8 mouse cellular contexts compared by ENCODE assay signal in genomic region chr14:121437026-121437425, GRCm38 (mm10). TPM values are rescaled to one million over a fixed set of nuclear protein-coding genes. Genes with fewer than 3 reads are reported as not detected.
DNase-seq lines count a peak whose midpoint lies in the region; ATAC-seq lines count a peak whose summit lies in the region.

No protein-coding gene starts in this region.

- H3K36me3 ChIP-seq in forebrain, embryonic 12.5 days (replicated peaks): no peaks in the 10 kb centered on the region
- no peaks in the 10 kb centered on the region for H3K36me3 ChIP-seq in hindbrain, embryonic 12.5 days

- peaks cover 6% of the 10 kb centered on the region; the same call in 1 of the 2 replicates for H3K4me1 ChIP-seq in forebrain, embryonic 12.5 days
- H3K4me1 ChIP-seq in hindbrain, embryonic 12.5 days: no peaks in the 10 kb centered on the region

- WGBS in forebrain, embryonic 12.5 days: 92% methylated on average over 6 of the region's 6 CpGs
- 84% methylated on average over 6 of the region's 6 CpGs for WGBS in hindbrain, embryonic 12.5 days

- no peak overlapping the region for H3K4me2 ChIP-seq in forebrain, embryonic 12.5 days
- H3K4me2 ChIP-seq in hindbrain, embryonic 12.5 days (replicated peaks): no peak overlapping the region

- H3K9me3 ChIP-seq in forebrain, embryonic 12.5 days: no peaks in the 10 kb centered on the region
- H3K9me3 ChIP-seq in hindbrain, embryonic 12.5 days (replicated peaks): no peaks in the 10 kb centered on the region

- no peak overlapping the region for H3K9ac ChIP-seq in forebrain, embryonic 12.5 days
- no peak overlapping the region for H3K9ac ChIP-seq in hindbrain, embryonic 12.5 days

- H3K27ac ChIP-seq in forebrain, embryonic 12.5 days: no peak overlapping the region
- H3K27ac ChIP-seq in hindbrain, embryonic 12.5 days: no peak overlapping the region

- DNase-seq in adipocyte (ENCODE audit: low spot score): peak; percentile 88
- DNase-seq in heart, postnatal 36 days: peak; percentile 76 to 77
- DNase-seq in lung, postnatal 14 days: peak; percentile 67
- DNase-seq in cerebellum, adult 9-11 months: no peak
- no peak for DNase-seq in cerebellum, adult 8-10 months

- peak; percentile 77 for ATAC-seq in erythroid progenitor cell, adult 5-6 weeks (replicated peaks; ENCODE audit: low FRiP score, poor library complexity, severe bottlenecking)
- no peak for ATAC-seq in forebrain, embryonic 12.5 days (ENCODE audit: low FRiP score)
- no peak for ATAC-seq in hindbrain, embryonic 12.5 days (ENCODE audit: low FRiP score)

- no peak overlapping the region for H3K4me3 ChIP-seq in forebrain, embryonic 12.5 days (replicated peaks)
- no peak overlapping the region for H3K4me3 ChIP-seq in hindbrain, embryonic 12.5 days

- intact Hi-C loops in heart, postnatal 36 days (cut with DNase I): no loop called here

- H3K27me3 ChIP-seq in forebrain, embryonic 12.5 days: no peaks in the 10 kb centered on the region
- no peaks in the 10 kb centered on the region for H3K27me3 ChIP-seq in hindbrain, embryonic 12.5 days

RNA-seq across cellular contexts. Expression of gene Stk24, which starts 57.2 kb away (rescaled TPM):
- total RNA-seq in erythroid progenitor cell, adult 5-6 weeks (2015; ENCODE audit: low replicate concordance): 99.5 and 101 TPM in 2 replicates
- 62.0 and 77.4 TPM in 2 replicates for total RNA-seq in erythroid progenitor cell, adult 5-6 weeks (2017; ENCODE audit: low replicate concordance)
- total RNA-seq in heart, postnatal 36 days (2021): 10 to 100 TPM; 61.8 to 69.5 TPM
- 41.3 and 41.9 TPM in 2 replicates for polyA plus RNA-seq in forebrain, embryonic 12.5 days (2016; fragmentation: Nextera tagmentation; extraction: Ambion mirVana)
- 38.4 and 41.2 TPM in 2 replicates for polyA plus RNA-seq in hindbrain, embryonic 12.5 days (2016; fragmentation: Nextera tagmentation; extraction: Ambion mirVana)

Comparison
In these comparisons a context has a peak if more than half of its experiments do, and no peak if none do; other contexts are left out.
1. DNase-seq: peak in adipocyte (single experiment), heart, postnatal 36 days (2 of 2) and lung, postnatal 14 days (single experiment); none in cerebellum, adult 9-11 months (single experiment) and cerebellum, adult 8-10 months (single experiment).